Mouse (Mus musculus): ENCODE data around the gene Rbms2. TPM values are rescaled to one million over a fixed set of nuclear protein-coding genes. Genes with fewer than 3 reads are reported as not detected.
"Not testable (repeated sequence)": the region's sequence is repeated elsewhere in the genome, so short reads cannot be mapped to it uniquely, and the experiment has no call there.

Rbms2 gene
- polyA plus RNA-seq, 1 experiment from 2014 or later: 24.6 TPM

- not testable (repeated sequence) for H3K4me2 ChIP-seq (ENCODE audit: low read depth, low read length); ATAC-seq (replicated peaks; ENCODE audit: insufficient number of reproducible peaks, low FRiP score, low TSS enrichment, low read depth); H3K36me3 ChIP-seq (replicated peaks; ENCODE audit: control insufficient read depth, insufficient read depth, low read depth, low read length); H3K9ac ChIP-seq (replicated peaks; ENCODE audit: low read length); DNase-seq (ENCODE audit: low spot score); H3K9me3 ChIP-seq (replicated peaks; ENCODE audit: control insufficient read depth, low read length); H3K27me3 ChIP-seq (ENCODE audit: control insufficient read depth, insufficient read depth, low read length); H3K4me3 ChIP-seq (ENCODE audit: low read depth, low read length); H3K27ac ChIP-seq (replicated peaks; ENCODE audit: low read depth, low read length); H3K4me1 ChIP-seq (ENCODE audit: control insufficient read depth, insufficient read depth, low read length)
- WGBS: 85% methylated on average over 4 of the region's 4 CpGs
Observed at GRCm38 (mm10) chr10:128214112-128214511, 34.0 kb upstream of the Rbms2 start.

GRCm38 (mm10) chr10:128212871-128213323, 32.8 kb upstream of the Rbms2 start:
- Histone ChIP-seq H3K36me3 (replicated peaks; ENCODE audit: control insufficient read depth, insufficient read depth, low read depth, low read length) (no peaks in the 10 kb centered on the region), H3K27me3 (ENCODE audit: control insufficient read depth, insufficient read depth, low read length) (no peaks in the 10 kb centered on the region), H3K9ac (replicated peaks; ENCODE audit: low read length) (peak overlapping the region; percentile 37; the same call in 1 of the 2 replicates), H3K4me3 (ENCODE audit: low read depth, low read length) (peak overlapping the region; percentile 20), H3K27ac (replicated peaks; ENCODE audit: low read depth, low read length) (no peak overlapping the region), H3K4me2 (ENCODE audit: low read depth, low read length) (peak overlapping the region; percentile 36), H3K9me3 (replicated peaks; ENCODE audit: control insufficient read depth, low read length) (no peaks in the 10 kb centered on the region), H3K4me1 (ENCODE audit: control insufficient read depth, insufficient read depth, low read length) (peaks cover 2% of the 10 kb centered on the region; the same call in 1 of the 2 replicates)
- DNase-seq (ENCODE audit: low spot score) (peak; percentile 76), ATAC-seq (replicated peaks; ENCODE audit: insufficient number of reproducible peaks, low FRiP score, low TSS enrichment, low read depth) (no peak)
- WGBS: 3% methylated on average over 18 of the region's 18 CpGs

DNA sequence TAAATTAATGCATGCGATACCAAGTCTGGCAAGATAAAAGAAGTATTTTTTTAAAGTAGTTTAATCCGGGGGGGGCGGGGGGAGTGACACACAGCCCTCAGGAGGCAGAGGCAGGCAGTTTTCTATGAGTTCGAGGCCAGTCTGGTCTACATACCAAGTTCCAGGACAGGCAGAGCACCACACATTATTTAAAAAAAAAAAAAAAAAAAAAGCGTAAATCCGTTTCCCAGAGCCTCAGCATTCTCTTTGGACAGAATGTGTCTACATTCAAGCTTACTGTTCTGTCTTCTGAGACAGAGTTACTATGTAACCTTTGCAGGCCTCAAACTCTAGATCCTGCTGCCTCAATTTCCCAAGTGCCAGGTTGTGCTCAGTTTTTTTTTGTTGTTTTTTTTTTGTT, 32.1 kb upstream of the Rbms2 start:
- no peak for ATAC-seq (replicated peaks; ENCODE audit: insufficient number of reproducible peaks, low FRiP score, low TSS enrichment, low read depth)
- Histone ChIP-seq H3K4me2 (ENCODE audit: low read depth, low read length) (peak overlapping the region; percentile 80), H3K36me3 (replicated peaks; ENCODE audit: control insufficient read depth, insufficient read depth, low read depth, low read length) (no peaks in the 10 kb centered on the region), H3K9ac (replicated peaks; ENCODE audit: low read length) (peak overlapping the region; percentile 40; the same call in 1 of the 2 replicates), H3K27ac (replicated peaks; ENCODE audit: low read depth, low read length) (no peak overlapping the region), H3K27me3 (ENCODE audit: control insufficient read depth, insufficient read depth, low read length) (no peaks in the 10 kb centered on the region), H3K9me3 (replicated peaks; ENCODE audit: control insufficient read depth, low read length) (no peaks in the 10 kb centered on the region), H3K4me1 (ENCODE audit: control insufficient read depth, insufficient read depth, low read length) (peaks cover 2% of the 10 kb centered on the region; the same call in 1 of the 2 replicates), H3K4me3 (ENCODE audit: low read depth, low read length) (peak overlapping the region; percentile 64)
- WGBS: 42% methylated on average over 6 of the region's 6 CpGs
- DNase-seq (ENCODE audit: low spot score): no peak

DNA sequence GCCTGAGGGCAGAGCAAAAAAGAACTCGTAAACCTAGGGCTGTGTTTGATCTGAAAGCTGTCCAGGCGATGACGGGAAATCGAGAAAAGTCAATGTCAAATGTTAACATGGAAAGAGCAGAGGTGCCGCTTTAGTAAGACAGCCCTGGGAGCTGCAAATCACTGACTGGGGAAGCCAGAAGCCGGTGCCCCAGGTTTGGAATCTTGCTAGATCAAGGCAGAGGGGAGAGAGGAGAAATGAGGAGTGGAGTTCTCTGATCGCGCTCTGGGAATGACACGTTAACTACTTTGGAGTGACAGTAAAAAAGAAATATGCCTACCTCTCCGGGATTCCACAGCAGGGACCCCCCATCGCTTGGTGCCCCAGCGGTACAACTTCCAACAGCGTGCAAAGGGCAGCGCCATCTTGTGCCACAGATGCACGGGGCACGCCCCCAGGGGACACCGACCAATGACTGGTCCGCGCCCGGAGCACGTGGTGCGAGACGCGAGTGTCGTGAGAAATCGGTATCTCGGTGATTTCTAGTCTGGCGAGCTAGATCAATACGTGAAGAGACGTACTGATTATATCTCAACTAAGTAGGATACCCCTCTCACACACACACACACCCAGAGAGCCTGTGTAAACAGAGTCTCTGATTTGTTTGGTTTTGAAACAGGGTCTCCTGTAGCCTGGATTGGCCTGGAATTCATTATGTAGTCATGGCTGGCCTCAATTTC, 31.5 kb upstream of the Rbms2 start, which contains the start of gene Spryd4:
Gene Spryd4 (minus strand): TSS at position 418 of the 719 bp plus-strand sequence.
- peak within 1 kb of the TSS; percentile 64 for H3K4me3 ChIP-seq (ENCODE audit: low read depth, low read length)
- DNase-seq (ENCODE audit: low spot score): peak; percentile 97
- peak; percentile 89 for ATAC-seq (replicated peaks; ENCODE audit: insufficient number of reproducible peaks, low FRiP score, low TSS enrichment, low read depth)
- no peak within 1 kb of the TSS for H3K27ac ChIP-seq (replicated peaks; ENCODE audit: low read depth, low read length)
- H3K27me3 ChIP-seq (ENCODE audit: control insufficient read depth, insufficient read depth, low read length): no peaks in the 10 kb centered on the region
- peaks cover 2% of the 10 kb centered on the region; the same call in 1 of the 2 replicates for H3K4me1 ChIP-seq (ENCODE audit: control insufficient read depth, insufficient read depth, low read length)
- H3K9ac ChIP-seq (replicated peaks; ENCODE audit: low read length): peak within 1 kb of the TSS; percentile 73
- H3K9me3 ChIP-seq (replicated peaks; ENCODE audit: control insufficient read depth, low read length): no peaks in the 10 kb centered on the region
- under 1% methylated on average over 30 of the region's 30 CpGs for WGBS
- no peaks in the 10 kb centered on the region for H3K36me3 ChIP-seq (replicated peaks; ENCODE audit: control insufficient read depth, insufficient read depth, low read depth, low read length)
- H3K4me2 ChIP-seq (ENCODE audit: low read depth, low read length): peak within 1 kb of the TSS; percentile 80

- DNase-seq (ENCODE audit: low spot score) (no peak), ATAC-seq (replicated peaks; ENCODE audit: insufficient number of reproducible peaks, low FRiP score, low TSS enrichment, low read depth) (0 out of 2 replicates have a peak, but pooled peaks have one; percentile 18)
- Histone ChIP-seq H3K9me3 (replicated peaks; ENCODE audit: control insufficient read depth, low read length) (no peaks in the 10 kb centered on the region), H3K27me3 (ENCODE audit: control insufficient read depth, insufficient read depth, low read length) (no peaks in the 10 kb centered on the region), H3K27ac (replicated peaks; ENCODE audit: low read depth, low read length) (no peak overlapping the region), H3K4me2 (ENCODE audit: low read depth, low read length) (peak overlapping the region; percentile 80), H3K4me3 (ENCODE audit: low read depth, low read length) (peak overlapping the region; percentile 64), H3K9ac (replicated peaks; ENCODE audit: low read length) (peak overlapping the region; percentile 73), H3K4me1 (ENCODE audit: control insufficient read depth, insufficient read depth, low read length) (peaks cover 2% of the 10 kb centered on the region; the same call in 1 of the 2 replicates), H3K36me3 (replicated peaks; ENCODE audit: control insufficient read depth, insufficient read depth, low read depth, low read length) (no peaks in the 10 kb centered on the region)
- WGBS: 29% methylated on average over 14 of the region's 14 CpGs
Observed at GRCm38 (mm10) chr10:128210954-128211353, 30.9 kb upstream of the Rbms2 start.

GRCm38 (mm10) chr10:128210131-128210530, 30.0 kb upstream of the Rbms2 start:
- ATAC-seq (replicated peaks; ENCODE audit: insufficient number of reproducible peaks, low FRiP score, low TSS enrichment, low read depth): no peak
- WGBS: 89% methylated on average over 2 of the region's 2 CpGs
- H3K9ac ChIP-seq (replicated peaks; ENCODE audit: low read length): no peak overlapping the region
- H3K36me3 ChIP-seq (replicated peaks; ENCODE audit: control insufficient read depth, insufficient read depth, low read depth, low read length): no peaks in the 10 kb centered on the region
- DNase-seq (ENCODE audit: low spot score): no peak
- H3K4me3 ChIP-seq (ENCODE audit: low read depth, low read length): no peak overlapping the region
- no peaks in the 10 kb centered on the region for H3K9me3 ChIP-seq (replicated peaks; ENCODE audit: control insufficient read depth, low read length)
- H3K27ac ChIP-seq (replicated peaks; ENCODE audit: low read depth, low read length): no peak overlapping the region
- H3K27me3 ChIP-seq (ENCODE audit: control insufficient read depth, insufficient read depth, low read length): no peaks in the 10 kb centered on the region
- no peak overlapping the region for H3K4me2 ChIP-seq (ENCODE audit: low read depth, low read length)
- H3K4me1 ChIP-seq (ENCODE audit: control insufficient read depth, insufficient read depth, low read length): peaks cover 2% of the 10 kb centered on the region; the same call in 1 of the 2 replicates

GRCm38 (mm10) chr10:128209311-128210009, 29.4 kb upstream of the Rbms2 start:
- H3K4me1 ChIP-seq (ENCODE audit: control insufficient read depth, insufficient read depth, low read length): peaks cover 2% of the 10 kb centered on the region; the same call in 1 of the 2 replicates
- H3K27ac ChIP-seq (replicated peaks; ENCODE audit: low read depth, low read length): no peak overlapping the region
- WGBS: 93% methylated on average over 11 of the region's 11 CpGs
- no peak overlapping the region for H3K9ac ChIP-seq (replicated peaks; ENCODE audit: low read length)
- H3K27me3 ChIP-seq (ENCODE audit: control insufficient read depth, insufficient read depth, low read length): no peaks in the 10 kb centered on the region
- H3K9me3 ChIP-seq (replicated peaks; ENCODE audit: control insufficient read depth, low read length): no peaks in the 10 kb centered on the region
- H3K4me3 ChIP-seq (ENCODE audit: low read depth, low read length): no peak overlapping the region
- no peaks in the 10 kb centered on the region for H3K36me3 ChIP-seq (replicated peaks; ENCODE audit: control insufficient read depth, insufficient read depth, low read depth, low read length)
- no peak overlapping the region for H3K4me2 ChIP-seq (ENCODE audit: low read depth, low read length)
- ATAC-seq (replicated peaks; ENCODE audit: insufficient number of reproducible peaks, low FRiP score, low TSS enrichment, low read depth) (no peak), DNase-seq (ENCODE audit: low spot score) (no peak)

DNA sequence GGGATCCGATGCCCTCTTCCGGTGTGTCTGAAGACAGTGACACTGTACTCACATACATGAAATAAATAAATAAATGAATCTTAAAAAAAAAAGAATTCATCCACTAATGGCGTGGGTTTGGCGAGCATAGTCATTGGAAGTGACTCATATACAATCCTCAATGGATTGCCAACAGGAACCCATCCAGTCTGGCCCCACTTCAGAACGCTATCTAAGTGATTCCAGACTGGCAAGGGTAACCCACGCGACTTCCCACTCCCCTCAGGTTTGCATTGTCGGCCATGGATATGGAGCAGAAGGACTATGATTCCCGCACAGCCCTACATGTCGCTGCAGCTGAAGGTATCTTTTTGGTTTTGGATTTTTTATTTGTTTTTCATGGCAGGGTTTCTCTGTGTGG, 28.2 kb upstream of the Rbms2 start:
- 91% methylated on average over 10 of the region's 10 CpGs for WGBS

More for the DNA sequence above, 28.2 kb upstream of the Rbms2 start:
- Histone ChIP-seq H3K27ac (replicated peaks; ENCODE audit: low read depth, low read length) (no peak overlapping the region), H3K4me2 (ENCODE audit: low read depth, low read length) (no peak overlapping the region), H3K4me3 (ENCODE audit: low read depth, low read length) (no peak overlapping the region), H3K9me3 (replicated peaks; ENCODE audit: control insufficient read depth, low read length) (no peaks in the 10 kb centered on the region), H3K9ac (replicated peaks; ENCODE audit: low read length) (no peak overlapping the region), H3K36me3 (replicated peaks; ENCODE audit: control insufficient read depth, insufficient read depth, low read depth, low read length) (no peaks in the 10 kb centered on the region), H3K4me1 (ENCODE audit: control insufficient read depth, insufficient read depth, low read length) (peaks cover 2% of the 10 kb centered on the region; the same call in 1 of the 2 replicates), H3K27me3 (ENCODE audit: control insufficient read depth, insufficient read depth, low read length) (no peaks in the 10 kb centered on the region)
- no peak for ATAC-seq (replicated peaks; ENCODE audit: insufficient number of reproducible peaks, low FRiP score, low TSS enrichment, low read depth)
- DNase-seq (ENCODE audit: low spot score): no peak

Data from embryonic facial prominence, embryonic 11.5 days (tissue).